Mouse (Mus musculus) E14TG2a.4 (cell line): ENCODE measurements around the gene Prcc.

ENCODE experiments used
- CTCF ChIP-seq: conservative IDR thresholded peaks from 2 replicates; pipeline ENCODE4 v1.5.1; 2014; ENCODE audit warnings: low read length
- NANOG ChIP-seq: IDR thresholded peaks from 2 replicates; pipeline ENCODE4 v1.6.1; 2014; ENCODE audit warnings: borderline replicate concordance, low read length, mixed read lengths
- POU5F1 ChIP-seq: IDR thresholded peaks from 2 replicates; pipeline ENCODE4 v1.6.1; 2014; ENCODE audit warnings: low read length, borderline replicate concordance

DNA sequence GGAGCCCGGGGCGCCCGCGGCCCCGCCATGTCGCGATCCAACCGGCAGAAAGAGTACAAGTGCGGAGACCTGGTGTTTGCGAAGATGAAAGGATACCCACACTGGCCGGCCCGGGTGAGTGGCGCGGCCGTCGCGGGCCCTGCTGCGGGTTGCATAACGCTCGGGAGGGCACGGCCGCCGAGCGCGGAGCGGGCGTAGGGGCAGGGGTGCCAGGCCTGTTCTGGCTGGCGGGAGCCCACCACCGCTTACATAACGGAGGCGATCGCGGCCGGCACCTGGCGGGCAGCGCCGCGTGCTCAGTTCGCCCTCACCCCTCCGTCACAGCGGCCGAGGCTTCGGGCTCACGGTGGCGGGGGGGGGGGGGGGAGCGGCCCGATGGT, 21.2 kb upstream of the Prcc start:
- no peak for TF ChIP-seq CTCF
- TF ChIP-seq POU5F1: no peak
- no peak for TF ChIP-seq NANOG
